Mouse (Mus musculus): Measurements from ENCODE around the gene Psma3.

GRCm38 (mm10) chr12:71024411-71024810 is 50.0 kb downstream of the Psma3 start:
- TF ChIP-seq E2F4 (IDR thresholded peaks at IDR 0.05; ENCODE audit: insufficient read depth) (no peak), MYOD1 (IDR thresholded peaks at IDR 0.05; ENCODE audit: control insufficient read depth in 1 of 3, insufficient read length in 2 of 3, low read depth in 2 of 3) (no peak), POLR2A (IDR thresholded peaks at IDR 0.05; ENCODE audit: insufficient read length, low read depth) (no peak), MYOG (IDR thresholded peaks at IDR 0.05; ENCODE audit: control insufficient read depth in 1 of 3, insufficient read depth in 1 of 3, insufficient read length in 2 of 3, low read depth in 2 of 3) (no peak), TCF12 (IDR thresholded peaks at IDR 0.05; ENCODE audit: insufficient read depth, poor library complexity, severe bottlenecking) (no peak), MAX (IDR thresholded peaks at IDR 0.05; ENCODE audit: low read depth) (no peak), USF1 (IDR thresholded peaks at IDR 0.05; ENCODE audit: low read depth) (no peak), SRF (IDR thresholded peaks at IDR 0.05; ENCODE audit: control insufficient read depth, insufficient read length, low read depth) (no peak), REST (IDR thresholded peaks at IDR 0.05; ENCODE audit: insufficient read depth, insufficient read length) (no peak), CEBPB (IDR thresholded peaks at IDR 0.05; ENCODE audit: insufficient read depth, poor library complexity, severe bottlenecking) (no peak)

All from myocyte (in vitro differentiated cells).